Mouse (Mus musculus) 3T3-L1 (cell line): Measurements from ENCODE around the gene Desi2.
A peak's percentile ranks its signal among the peaks of the same experiment; 100 is the strongest.
"Not testable (repeated sequence)": the region's sequence is repeated elsewhere in the genome, so short reads cannot be mapped to it uniquely, and the experiment has no call there.

Experiments
- DNase-seq: peaks from one replicate; pipeline ENCODE4 v3.0.0-alpha.2; 2015; ENCODE audit warnings: low read depth, low spot score

The Desi2 gene

GRCm38 (mm10) chr1:178258821-178259220 lies 71.6 kb downstream of the Desi2 start:
- DNase-seq = no peak

GRCm38 (mm10) chr1:178265381-178265780 lies 78.2 kb downstream of the Desi2 start:
- DNase-seq = not testable (repeated sequence)

GRCm38 (mm10) chr1:178270635-178271034 lies 83.4 kb downstream of the Desi2 start:
- DNase-seq = no peak

GRCm38 (mm10) chr1:178275174-178275730 lies 88.0 kb downstream of the Desi2 start:
- no peak for DNase-seq

- no peak for DNase-seq
Measured at GRCm38 (mm10) chr1:178275738-178276053, 88.5 kb downstream of the Desi2 start.

GRCm38 (mm10) chr1:178276054-178276911 lies 89.1 kb downstream of the Desi2 start:
- no peak for DNase-seq

GRCm38 (mm10) chr1:178283314-178283713 lies 96.1 kb downstream of the Desi2 start:
- not testable (repeated sequence) for DNase-seq

- no peak for DNase-seq
Measured at GRCm38 (mm10) chr1:178283946-178284720, 96.9 kb downstream of the Desi2 start.

GRCm38 (mm10) chr1:178287601-178288176 lies 100.5 kb downstream of the Desi2 start:
- no peak for DNase-seq

GRCm38 (mm10) chr1:178291716-178292115 lies 104.5 kb downstream of the Desi2 start:
- peak; percentile 83 for DNase-seq

GRCm38 (mm10) chr1:178294051-178294450 lies 106.8 kb downstream of the Desi2 start:
- no peak for DNase-seq

GRCm38 (mm10) chr1:178301261-178301660 lies 114.0 kb downstream of the Desi2 start:
- DNase-seq = not testable (repeated sequence)

GRCm38 (mm10) chr1:178303425-178303824 lies 116.2 kb downstream of the Desi2 start:
- peak; percentile 89 for DNase-seq
